Mouse (Mus musculus) cortical plate, adult 2 months (tissue): ENCODE measurements around the gene Sun5.

Experiments used
- CTCF ChIP-seq: fragments of 200-500 bp; IDR thresholded peaks from 2 replicates; pipeline ENCODE4 v1.5.1; 2011; ENCODE audit warnings: mild to moderate bottlenecking, control low read depth, low read length; ENCODE audit not compliant: insufficient read depth; ENCODE audit errors: extremely low read depth
- POLR2A ChIP-seq: fragments of 200-500 bp; IDR thresholded peaks from 2 replicates; pipeline ENCODE4 v1.6.1; 2011; ENCODE audit warnings: mild to moderate bottlenecking, low read length, control low read depth; ENCODE audit not compliant: insufficient read depth; ENCODE audit errors: extremely low read depth

GRCm38 (mm10) chr2:153870984-153871383 lies at the start of gene Sun5:
- TF ChIP-seq CTCF (no peak), POLR2A (no peak)
